Mouse (Mus musculus): ENCODE results near the gene Lum.

- no peak for TF ChIP-seq CHD2 (IDR thresholded peaks at IDR 0.05; ENCODE audit: low read depth, low read length)
- no peak for TF ChIP-seq MAFK (IDR thresholded peaks at IDR 0.05; ENCODE audit: insufficient read depth, low read depth, low read length)
- no peak for TF ChIP-seq ZNF384 (IDR thresholded peaks at IDR 0.05; ENCODE audit: low read depth, low read length)
- no peak for TF ChIP-seq HCFC1 (IDR thresholded peaks at IDR 0.05; ENCODE audit: borderline replicate concordance, insufficient read depth, low read length)
- no peak for TF ChIP-seq ZC3H11A (IDR thresholded peaks at IDR 0.05; ENCODE audit: borderline replicate concordance, low read depth, low read length)
Measured at GRCm38 (mm10) chr10:97595680-97596079, 30.8 kb downstream of the Lum start.
